Mouse (Mus musculus): ENCODE data around the gene Ube2z. TPM values are rescaled to one million over a fixed set of nuclear protein-coding genes. Genes with fewer than 3 reads are reported as not detected.

The Ube2z gene
- total and polyA plus RNA-seq, 2 experiments from 2014 or later, result 19.3 to 44.4 TPM

DNA sequence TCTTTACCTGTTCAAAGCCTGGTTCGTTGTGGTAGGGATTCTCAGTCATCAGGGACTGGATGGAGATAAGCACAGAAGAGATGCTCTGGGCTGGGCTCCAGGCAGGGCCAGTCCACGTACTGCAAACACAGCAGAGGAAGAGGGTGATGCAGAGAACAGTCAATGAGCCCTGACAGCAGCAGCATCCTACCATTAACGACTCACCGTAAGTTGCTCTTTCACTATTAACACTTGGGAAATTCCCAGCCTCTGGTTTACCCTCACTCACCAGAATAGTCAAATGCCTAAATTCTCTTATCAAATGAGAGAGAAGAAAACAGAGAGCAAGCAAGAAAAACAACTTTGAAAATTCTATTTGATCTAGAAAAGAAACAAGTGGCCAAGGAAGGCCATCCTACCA lies 6.9 kb downstream of the Ube2z start:
- DNase-seq (ENCODE audit: low spot score) (no peak), ATAC-seq (ENCODE audit: insufficient read depth, low read depth) (no peak)
- H3K4me3 ChIP-seq (ENCODE audit: low read depth, low read length), result no peak overlapping the region
- H3K36me3 ChIP-seq (replicated peaks; ENCODE audit: control insufficient read depth, insufficient read depth, low read length), result peaks cover 77% of the 10 kb centered on the region
- WGBS, result 68% methylated on average over 4 of the region's 4 CpGs
- no peak overlapping the region for H3K9ac ChIP-seq (replicated peaks; ENCODE audit: low read depth, low read length)
- 0 out of 2 replicates have a peak, but pooled peaks cover 5% of the 10 kb centered on the region for H3K4me1 ChIP-seq (ENCODE audit: control insufficient read depth, insufficient read depth)
- TF ChIP-seq CTCF (IDR thresholded peaks at IDR 0.05; ENCODE audit: low read depth), result no peak
- TF ChIP-seq EP300 (IDR thresholded peaks at IDR 0.05; ENCODE audit: low read depth), result no peak
- no peaks in the 10 kb centered on the region for H3K9me3 ChIP-seq (replicated peaks; ENCODE audit: control insufficient read depth, low read length)
- H3K27me3 ChIP-seq (ENCODE audit: control insufficient read depth, insufficient read depth, low read length), result no peaks in the 10 kb centered on the region
- H3K4me2 ChIP-seq (ENCODE audit: low read depth, low read length), result no peak overlapping the region
- H3K27ac ChIP-seq (ENCODE audit: low read depth), result no peak overlapping the region

DNA sequence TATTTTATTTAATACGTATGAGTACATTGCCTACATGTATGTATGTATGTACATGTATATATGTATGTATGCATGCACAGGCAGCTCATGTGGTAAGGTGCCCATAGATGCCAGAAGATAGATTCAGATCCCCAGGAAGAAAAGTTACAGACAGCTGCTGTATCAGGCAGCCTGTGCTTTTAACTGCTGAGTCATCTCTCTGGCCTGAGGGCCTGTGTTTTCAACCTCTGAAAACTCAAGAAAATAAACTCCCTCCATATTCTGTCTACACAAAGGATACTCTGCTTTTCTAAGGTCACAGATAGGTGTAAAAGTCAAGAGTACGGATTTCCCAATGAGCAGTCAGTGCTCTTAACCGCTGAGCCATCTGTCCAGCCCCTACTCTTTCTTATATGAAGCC lies 14.3 kb downstream of the Ube2z start:
- no peak overlapping the region for H3K27ac ChIP-seq (ENCODE audit: low read depth)
- H3K4me1 ChIP-seq (ENCODE audit: control insufficient read depth, insufficient read depth), result no peaks in the 10 kb centered on the region
- DNase-seq (ENCODE audit: low spot score) (no peak), ATAC-seq (ENCODE audit: insufficient read depth, low read depth) (no peak)
- no peak for TF ChIP-seq EP300 (IDR thresholded peaks at IDR 0.05; ENCODE audit: low read depth)
- no peak for TF ChIP-seq CTCF (IDR thresholded peaks at IDR 0.05; ENCODE audit: low read depth)
- no peak overlapping the region for H3K9ac ChIP-seq (replicated peaks; ENCODE audit: low read depth, low read length)
- H3K27me3 ChIP-seq (ENCODE audit: control insufficient read depth, insufficient read depth, low read length), result no peaks in the 10 kb centered on the region
- 94% methylated on average over 3 of the region's 3 CpGs for WGBS
- no peak overlapping the region for H3K4me2 ChIP-seq (ENCODE audit: low read depth, low read length)
- no peaks in the 10 kb centered on the region for H3K9me3 ChIP-seq (replicated peaks; ENCODE audit: control insufficient read depth, low read length)
- H3K4me3 ChIP-seq (ENCODE audit: low read depth, low read length), result no peak overlapping the region
- peaks cover 91% of the 10 kb centered on the region for H3K36me3 ChIP-seq (replicated peaks; ENCODE audit: control insufficient read depth, insufficient read depth, low read length)

DNA sequence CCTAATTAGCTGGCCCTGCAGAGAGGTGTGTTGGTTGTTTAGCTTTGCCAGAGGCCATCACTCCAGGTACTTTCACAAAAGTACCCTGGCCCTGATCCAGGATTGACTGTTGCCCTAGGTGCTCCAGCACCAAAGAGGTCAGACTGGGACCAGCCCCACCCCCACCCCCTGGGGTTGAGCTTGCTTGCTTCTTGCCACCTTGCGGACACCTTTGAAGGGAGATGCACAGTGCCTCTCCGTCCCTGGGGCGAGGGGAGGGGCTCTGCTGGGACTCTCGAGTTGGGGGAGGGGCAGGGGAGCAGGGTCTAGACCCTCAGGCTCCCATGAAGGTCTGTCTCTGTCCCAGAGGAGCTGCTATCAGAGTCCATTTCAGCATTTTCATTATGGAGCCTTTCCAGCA lies 15.2 kb downstream of the Ube2z start:
- ATAC-seq (ENCODE audit: insufficient read depth, low read depth) (no peak), DNase-seq (ENCODE audit: low spot score) (no peak)
- Histone ChIP-seq H3K9me3 (replicated peaks; ENCODE audit: control insufficient read depth, low read length) (no peaks in the 10 kb centered on the region), H3K4me2 (ENCODE audit: low read depth, low read length) (no peak overlapping the region), H3K4me1 (ENCODE audit: control insufficient read depth, insufficient read depth) (no peaks in the 10 kb centered on the region), H3K27me3 (ENCODE audit: control insufficient read depth, insufficient read depth, low read length) (no peaks in the 10 kb centered on the region), H3K36me3 (replicated peaks; ENCODE audit: control insufficient read depth, insufficient read depth, low read length) (peaks cover 82% of the 10 kb centered on the region), H3K9ac (replicated peaks; ENCODE audit: low read depth, low read length) (no peak overlapping the region), H3K4me3 (ENCODE audit: low read depth, low read length) (no peak overlapping the region), H3K27ac (ENCODE audit: low read depth) (no peak overlapping the region)
- no peak for TF ChIP-seq CTCF (IDR thresholded peaks at IDR 0.05; ENCODE audit: low read depth)
- TF ChIP-seq EP300 (IDR thresholded peaks at IDR 0.05; ENCODE audit: low read depth), result no peak
- WGBS, result 86% methylated on average over 4 of the region's 4 CpGs

DNA sequence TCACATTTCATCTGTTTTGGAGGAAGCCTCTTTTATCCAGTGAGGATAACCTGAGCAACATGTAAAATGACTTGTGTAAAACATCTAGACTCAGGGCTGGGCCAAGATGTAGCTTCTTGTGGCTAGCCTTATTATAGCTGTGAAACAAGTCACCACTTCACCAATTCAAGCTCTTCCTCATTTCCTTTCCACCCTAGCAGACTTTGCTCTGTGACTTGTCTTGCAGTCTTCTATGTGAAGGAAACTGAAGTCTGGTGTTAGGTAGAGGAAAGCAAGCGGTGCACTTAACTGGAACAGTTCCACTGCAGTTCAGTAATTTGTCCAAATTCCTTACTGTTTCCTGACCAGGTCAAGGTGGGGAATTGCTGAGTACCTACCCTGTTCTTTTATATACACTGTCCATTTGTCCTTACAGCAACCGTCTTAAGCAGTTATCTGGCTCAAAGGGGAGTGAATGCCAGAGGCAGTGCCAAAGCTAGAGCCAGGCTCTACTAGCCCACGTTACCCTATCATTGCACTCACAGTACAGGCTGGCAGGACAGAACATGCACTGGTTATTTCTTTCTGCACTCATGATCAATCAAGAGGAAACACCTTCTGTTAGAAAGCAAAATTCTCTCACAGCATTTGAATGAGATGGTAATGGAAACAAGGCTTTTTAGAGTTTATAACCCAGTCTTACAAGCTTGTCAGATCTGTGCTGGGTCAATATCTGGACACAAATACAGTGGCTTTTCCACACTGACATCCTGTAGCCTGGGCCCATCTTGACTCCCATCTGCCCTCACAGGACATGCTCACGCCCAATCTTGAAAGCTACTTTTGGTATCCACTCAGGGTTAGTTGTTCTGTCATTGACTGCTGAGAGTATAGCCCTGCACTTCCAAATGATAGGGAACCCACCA lies 17.5 kb downstream of the Ube2z start:
- Histone ChIP-seq H3K36me3 (replicated peaks; ENCODE audit: control insufficient read depth, insufficient read depth, low read length) (peaks cover 75% of the 10 kb centered on the region), H3K27ac (ENCODE audit: low read depth) (no peak overlapping the region), H3K27me3 (ENCODE audit: control insufficient read depth, insufficient read depth, low read length) (no peaks in the 10 kb centered on the region), H3K4me3 (ENCODE audit: low read depth, low read length) (no peak overlapping the region), H3K9me3 (replicated peaks; ENCODE audit: control insufficient read depth, low read length) (no peaks in the 10 kb centered on the region), H3K4me2 (ENCODE audit: low read depth, low read length) (no peak overlapping the region), H3K9ac (replicated peaks; ENCODE audit: low read depth, low read length) (no peak overlapping the region), H3K4me1 (ENCODE audit: control insufficient read depth, insufficient read depth) (no peaks in the 10 kb centered on the region)
- WGBS, result 68% methylated on average over 4 of the region's 4 CpGs
- DNase-seq (ENCODE audit: low spot score) (no peak), ATAC-seq (ENCODE audit: insufficient read depth, low read depth) (no peak)
- TF ChIP-seq CTCF (IDR thresholded peaks at IDR 0.05; ENCODE audit: low read depth) (no peak), EP300 (IDR thresholded peaks at IDR 0.05; ENCODE audit: low read depth) (no peak)

DNA sequence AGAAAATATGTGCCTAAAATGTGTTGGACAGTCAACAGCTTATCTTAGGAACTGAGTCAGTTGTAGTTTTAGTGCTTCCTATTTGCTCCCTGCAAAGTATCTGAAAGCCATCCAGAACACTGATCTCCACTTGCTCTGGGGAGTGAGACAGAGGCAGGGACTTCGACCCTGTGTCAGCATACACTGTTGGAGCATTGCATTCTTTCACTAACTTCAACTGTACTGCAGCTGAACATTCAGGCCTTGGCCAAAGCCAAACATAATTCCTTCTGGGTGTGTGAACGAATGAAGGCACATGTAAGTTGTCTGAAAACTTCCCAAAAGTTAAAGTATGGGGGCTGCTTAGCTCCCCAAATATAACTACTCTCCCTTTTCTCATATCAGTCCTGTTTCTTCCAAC lies 18.4 kb downstream of the Ube2z start:
- Histone ChIP-seq H3K27ac (ENCODE audit: low read depth) (no peak overlapping the region), H3K36me3 (replicated peaks; ENCODE audit: control insufficient read depth, insufficient read depth, low read length) (peaks cover 68% of the 10 kb centered on the region), H3K4me3 (ENCODE audit: low read depth, low read length) (no peak overlapping the region), H3K4me2 (ENCODE audit: low read depth, low read length) (no peak overlapping the region), H3K9me3 (replicated peaks; ENCODE audit: control insufficient read depth, low read length) (no peaks in the 10 kb centered on the region), H3K4me1 (ENCODE audit: control insufficient read depth, insufficient read depth) (no peaks in the 10 kb centered on the region), H3K9ac (replicated peaks; ENCODE audit: low read depth, low read length) (no peak overlapping the region), H3K27me3 (ENCODE audit: control insufficient read depth, insufficient read depth, low read length) (no peaks in the 10 kb centered on the region)
- 70% methylated on average over 2 of the region's 2 CpGs for WGBS
- no peak for DNase-seq (ENCODE audit: low spot score)
- no peak for ATAC-seq (ENCODE audit: insufficient read depth, low read depth)
- TF ChIP-seq EP300 (IDR thresholded peaks at IDR 0.05; ENCODE audit: low read depth) (no peak), CTCF (IDR thresholded peaks at IDR 0.05; ENCODE audit: low read depth) (no peak)
